Mouse (Mus musculus) MEL (cell line): Measurements from ENCODE around the gene Gpx4.

ENCODE experiments used
- BHLHE40 ChIP-seq: IDR thresholded peaks from 2 replicates; pipeline ENCODE4 v1.6.1; 2012; ENCODE audit warnings: low read depth, mild to moderate bottlenecking, inconsistent platforms, low read length, improper control_type of control experiment, borderline replicate concordance
- CHD2 ChIP-seq: IDR thresholded peaks from 2 replicates; pipeline ENCODE4 v1.6.1; 2011; ENCODE audit warnings: low read length, improper control_type of control experiment
- CTCF ChIP-seq, 3 experiments: IDR thresholded peaks in 2 of 3; conservative IDR thresholded peaks in 1 of 3; 2 replicates each; pipeline ENCODE4 v1.5.1; 2011 to 2012; ENCODE audit warnings: low read length in 3 of 3, low read depth in 2 of 3, mild to moderate bottlenecking in 2 of 3, improper control_type of control experiment in 1 of 3, inconsistent platforms in 1 of 3, mixed read lengths in 1 of 3, moderate library complexity in 1 of 3; ENCODE audit not compliant: control insufficient read depth in 1 of 3, insufficient read depth in 1 of 3, poor library complexity in 1 of 3, severe bottlenecking in 1 of 3
- GATA1 ChIP-seq: IDR thresholded peaks from 2 replicates; pipeline ENCODE4 v1.6.1; 2011; ENCODE audit warnings: low read depth, low read length, improper control_type of control experiment
- JUND ChIP-seq: IDR thresholded peaks from 2 replicates; pipeline ENCODE4 v1.6.1; 2011; ENCODE audit warnings: low read depth, mild to moderate bottlenecking, improper control_type of control experiment, low read length
- MAFK ChIP-seq: IDR thresholded peaks from 2 replicates; pipeline ENCODE4 v1.6.1; 2011; ENCODE audit warnings: low read depth, mild to moderate bottlenecking, low read length, improper control_type of control experiment, borderline replicate concordance
- MAX ChIP-seq: IDR thresholded peaks from 2 replicates; pipeline ENCODE4 v1.6.1; 2011; ENCODE audit warnings: low read length, improper control_type of control experiment
- NELFE ChIP-seq: IDR thresholded peaks from 2 replicates; pipeline ENCODE4 v1.6.1; 2011; ENCODE audit warnings: low read depth, low read length, improper control_type of control experiment
- POLR2A ChIP-seq, 2 experiments: IDR thresholded peaks; 2 replicates each; pipeline ENCODE4 v1.6.1; 2011 to 2012; ENCODE audit warnings: low read length in 2 of 2, mild to moderate bottlenecking in 2 of 2, control low read depth in 1 of 2, improper control_type of control experiment in 1 of 2, low read depth in 1 of 2, moderate library complexity in 1 of 2; ENCODE audit not compliant: control insufficient read depth in 1 of 2, insufficient read depth in 1 of 2, poor library complexity in 1 of 2
- ZMIZ1 ChIP-seq: IDR thresholded peaks from 2 replicates; pipeline ENCODE4 v1.6.1; 2012; ENCODE audit warnings: low read depth, mild to moderate bottlenecking, inconsistent platforms, low read length, improper control_type of control experiment, moderate library complexity

- TF ChIP-seq POLR2A (IDR thresholded peaks at IDR 0.05; ENCODE audit: control insufficient read depth in 1 of 2, insufficient read depth in 1 of 2, low read depth in 1 of 2, low read length in 2 of 2, poor library complexity in 1 of 2) (no peak), CTCF (IDR thresholded peaks at IDR 0.05 in 2 of 3, conservative IDR thresholded peaks at IDR 0.05 in 1 of 3; ENCODE audit: control insufficient read depth in 1 of 3, insufficient read depth in 1 of 3, low read depth in 2 of 3, low read length in 3 of 3, poor library complexity in 1 of 3, severe bottlenecking in 1 of 3) (no peak), MAFK (no peak), JUND (no peak), MAX (no peak), CHD2 (no peak), BHLHE40 (no peak), NELFE (no peak), ZMIZ1 (no peak), GATA1 (no peak)
Observed at GRCm38 (mm10) chr10:80017771-80018170, 29.2 kb upstream of the Gpx4 start.
